Mouse (Mus musculus): ENCODE measurements around the gene Mt4.

The Mt4 gene

GRCm38 (mm10) chr8:94178857-94179712 is 42.1 kb downstream of the Mt4 start, which contains the start of gene Mt1:
TSS of gene Mt1 (plus strand) at chr8:94179082.
- peak; percentile 86 for DNase-seq (ENCODE audit: low read depth, low spot score)

DNA sequence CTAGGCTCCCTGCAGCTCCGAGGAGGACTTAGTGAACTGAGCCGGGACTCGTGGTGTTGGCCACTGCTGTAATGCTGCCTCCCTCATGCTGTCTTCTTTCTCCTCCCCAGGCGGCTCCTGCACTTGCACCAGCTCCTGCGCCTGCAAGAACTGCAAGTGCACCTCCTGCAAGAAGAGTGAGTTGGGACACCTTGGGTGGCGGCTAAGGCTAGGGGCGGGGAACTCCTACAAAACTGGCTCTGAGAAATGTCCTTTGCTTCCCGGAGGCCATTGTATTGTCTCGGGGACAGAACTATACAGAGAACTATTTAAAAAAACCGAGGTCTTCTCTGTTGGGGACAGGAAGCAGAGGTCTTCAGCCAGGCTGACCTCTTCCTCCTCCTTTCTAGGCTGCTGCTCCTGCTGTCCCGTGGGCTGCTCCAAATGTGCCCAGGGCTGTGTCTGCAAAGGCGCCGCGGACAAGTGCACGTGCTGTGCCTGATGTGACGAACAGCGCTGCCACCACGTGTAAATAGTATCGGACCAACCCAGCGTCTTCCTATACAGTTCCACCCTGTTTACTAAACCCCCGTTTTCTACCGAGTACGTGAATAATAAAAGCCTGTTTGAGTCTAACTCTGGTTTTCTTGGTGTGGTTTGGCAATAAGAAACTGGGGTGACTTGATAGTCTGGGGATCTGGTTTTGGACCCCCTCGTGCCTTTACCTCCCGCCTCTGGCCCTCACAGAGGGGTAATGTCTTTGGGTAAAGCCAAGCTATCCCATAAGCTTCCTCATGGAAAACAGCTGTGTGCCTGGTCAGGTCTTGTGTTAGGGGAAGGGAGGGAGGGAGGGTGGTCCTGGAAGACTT is 42.9 kb downstream of the Mt4 start:
- DNase-seq (ENCODE audit: low read depth, low spot score), result no peak

- DNase-seq (ENCODE audit: low read depth, low spot score), result no peak
These were observed 43.5 kb downstream of the Mt4 start for GRCm38 (mm10) chr8:94180561-94180908.

GRCm38 (mm10) chr8:94182055-94182929 is 45.3 kb downstream of the Mt4 start:
- no peak for DNase-seq (ENCODE audit: low read depth, low spot score)

DNA sequence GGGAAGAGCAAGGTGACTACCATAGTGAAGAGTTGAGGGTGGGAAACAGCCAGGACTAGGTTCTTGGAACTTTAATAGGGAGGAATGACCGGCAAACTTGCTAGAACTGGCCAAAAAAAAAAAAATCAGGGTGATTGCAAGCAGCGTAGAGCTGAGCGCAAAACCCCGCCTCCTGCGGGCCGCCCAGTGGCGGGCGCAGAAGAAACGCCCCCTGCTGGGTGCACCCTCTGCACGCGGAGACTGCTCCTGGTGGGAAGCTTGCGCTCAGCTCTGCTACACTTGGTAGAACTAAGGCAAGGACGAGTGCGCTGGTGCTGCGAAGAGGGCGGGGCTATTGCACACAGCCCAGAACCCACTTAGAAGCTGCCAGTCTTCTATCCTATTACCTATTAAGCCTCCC is 46.1 kb downstream of the Mt4 start:
- DNase-seq (ENCODE audit: low read depth, low spot score), result peak; percentile 87

- no peak for DNase-seq (ENCODE audit: low read depth, low spot score)
These were observed 47.4 kb downstream of the Mt4 start for GRCm38 (mm10) chr8:94184357-94184843.

DNA sequence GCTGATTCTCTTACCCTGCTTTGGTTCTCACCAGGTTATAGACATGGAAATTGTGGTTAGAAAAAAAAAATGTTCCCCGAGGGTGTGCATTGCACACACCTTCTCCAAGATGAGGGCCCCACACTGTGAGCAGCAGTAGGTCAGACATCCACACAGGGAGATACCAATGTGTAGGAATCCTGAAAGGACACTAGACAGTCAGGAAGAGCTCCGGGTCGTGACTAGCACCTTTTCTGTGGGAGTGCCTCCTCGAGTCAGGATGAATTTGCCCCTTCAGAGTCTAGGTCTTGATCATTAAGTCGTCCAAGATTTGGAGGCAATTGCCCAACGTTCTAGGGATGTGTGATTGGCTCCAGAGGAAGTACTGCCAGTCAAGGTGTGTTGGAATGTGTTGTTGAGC is 48.8 kb downstream of the Mt4 start:
- no peak for DNase-seq (ENCODE audit: low read depth, low spot score)

DNA sequence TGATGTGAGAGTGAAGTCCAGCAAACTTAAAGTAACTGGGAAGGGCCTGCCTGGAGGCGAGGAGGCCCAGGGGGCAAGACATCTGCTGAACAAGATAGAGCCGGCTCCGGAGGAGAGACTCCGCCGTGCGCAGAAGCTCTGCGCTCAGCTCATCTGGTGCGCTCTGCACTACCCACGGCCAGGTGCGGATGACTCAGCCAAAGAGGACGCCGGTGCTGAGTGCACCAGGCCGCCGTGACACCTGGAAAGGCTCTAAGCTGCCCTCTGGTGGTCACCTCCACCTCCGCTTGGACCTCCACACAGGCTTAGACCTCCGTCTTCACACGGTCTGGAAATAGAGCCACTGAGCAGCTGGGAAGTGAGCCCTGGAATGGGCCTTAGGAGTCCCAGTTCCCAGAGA is 49.5 kb downstream of the Mt4 start:
- DNase-seq (ENCODE audit: low read depth, low spot score), result peak; percentile 71

DNA sequence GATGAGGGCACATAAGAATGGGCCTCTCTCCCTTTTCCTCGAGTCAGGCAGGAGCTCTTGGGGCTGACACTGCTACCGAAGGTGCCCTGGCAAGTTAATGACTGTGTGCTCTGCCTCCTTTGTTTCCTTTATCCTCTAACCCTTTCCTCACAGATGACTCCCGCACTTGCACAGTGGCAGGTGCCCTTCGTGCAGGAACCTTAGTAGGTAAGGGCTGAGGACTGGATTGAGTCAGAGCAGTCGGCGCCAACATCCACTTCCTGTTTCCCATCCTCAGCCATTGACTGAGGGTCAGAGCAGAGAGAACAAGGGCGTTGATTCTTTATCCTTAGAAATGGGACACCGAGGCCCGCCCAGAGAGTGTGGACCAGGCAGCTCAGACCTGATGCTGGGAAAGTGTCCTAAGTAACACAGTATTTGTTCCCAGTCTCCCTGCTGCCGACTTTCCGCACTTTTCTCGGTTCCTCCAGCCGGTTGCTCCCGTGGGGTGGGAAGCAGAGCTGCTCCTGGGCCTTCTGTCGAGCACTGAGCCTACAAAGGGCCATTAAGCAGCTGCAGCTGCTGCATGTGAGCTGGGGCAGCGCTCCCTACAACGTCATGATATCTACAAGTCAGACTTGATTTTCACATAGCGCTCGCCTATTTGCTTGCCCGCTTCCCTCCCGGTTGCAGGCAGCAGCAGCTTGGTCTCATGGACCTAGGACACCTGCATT is 50.4 kb downstream of the Mt4 start:
- no peak for DNase-seq (ENCODE audit: low read depth, low spot score)

Data from CD4-positive helper T cell, adult 2 months (primary cell).